Mouse (Mus musculus) frontal cortex, adult (tissue): ENCODE measurements around the gene Tmem126b.

Experiments
- ATAC-seq: cut with Nextera tagmentation; 2 replicates; pipeline ENCODE4 v1.9.2; 2017; ENCODE audit warnings: mild to moderate bottlenecking, moderate library complexity, mixed read lengths; ENCODE audit not compliant: low TSS enrichment

The Tmem126b gene

GRCm38 (mm10) chr7:90426020-90427001 is 49.5 kb downstream of the Tmem126b start, which contains the start of gene Ccdc89:
Gene Ccdc89, plus strand, starts transcription at chr7:90426577.
- ATAC-seq = peak; percentile 100
